Mouse (Mus musculus) cortical plate, adult 2 months (tissue): ENCODE data around the gene Tbc1d30. TPM values are rescaled to one million over a fixed set of nuclear protein-coding genes. Genes with fewer than 3 reads are reported as not detected.

Source experiments
- H3K27ac ChIP-seq: fragments of 200-500 bp; 2 replicates; pipeline ENCODE4 v1.5.1; 2012; ENCODE audit warnings: low read length, control low read depth, inconsistent platforms; ENCODE audit not compliant: insufficient read depth
- H3K4me1 ChIP-seq: fragments of 200-500 bp; 2 replicates; pipeline ENCODE4 v1.6.1; 2011; ENCODE audit warnings: low read length; ENCODE audit not compliant: control insufficient read depth, insufficient read depth
- H3K4me3 ChIP-seq: fragments of 200-500 bp; 2 replicates; pipeline ENCODE4 v1.5.1; 2011; ENCODE audit warnings: mild to moderate bottlenecking, low read length, control low read depth; ENCODE audit not compliant: insufficient read depth
- CTCF ChIP-seq: fragments of 200-500 bp; IDR thresholded peaks from 2 replicates; pipeline ENCODE4 v1.5.1; 2011; ENCODE audit warnings: mild to moderate bottlenecking, control low read depth, low read length; ENCODE audit not compliant: insufficient read depth; ENCODE audit errors: extremely low read depth
- POLR2A ChIP-seq: fragments of 200-500 bp; IDR thresholded peaks from 2 replicates; pipeline ENCODE4 v1.6.1; 2011; ENCODE audit warnings: mild to moderate bottlenecking, low read length, control low read depth; ENCODE audit not compliant: insufficient read depth; ENCODE audit errors: extremely low read depth
- polyA plus RNA-seq: library from polyadenylated mRNA; depleted of rRNA; stranded (reverse); fragments of >200 nt; gene quantifications from 2 replicates; pipeline ENCODE4 v1.2.3, GENCODE M21; 2012

The Tbc1d30 gene
- polyA plus RNA-seq, 1 experiment, result 49.1 TPM

DNA sequence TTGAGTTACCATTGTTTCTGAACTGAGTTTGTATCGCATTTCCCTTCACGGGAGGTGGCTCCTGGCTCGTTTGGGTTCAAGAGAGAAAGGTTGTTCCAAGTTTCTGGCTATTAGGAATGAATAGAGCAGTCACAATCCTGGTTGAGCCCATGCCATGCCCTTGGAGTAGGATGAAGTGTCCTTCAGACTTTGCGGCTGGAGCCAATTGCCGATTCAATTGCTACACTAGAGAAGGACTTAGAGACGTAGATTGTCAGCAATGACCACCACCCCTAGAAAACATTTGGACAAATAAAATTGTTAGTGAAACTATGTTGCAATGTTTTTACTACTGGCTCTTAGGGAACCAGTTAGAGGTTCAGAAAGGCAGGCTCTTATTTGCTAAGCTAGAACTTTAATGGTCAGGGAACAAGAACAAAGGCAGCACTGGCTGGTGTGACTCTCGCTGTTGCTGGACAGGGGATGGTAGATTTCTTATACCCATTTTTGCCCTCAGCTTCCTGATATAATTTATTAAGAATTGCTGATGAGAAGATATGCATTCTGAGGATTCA, 32.6 kb downstream of the Tbc1d30 start:
- Histone ChIP-seq H3K4me1 (no peaks in the 10 kb centered on the region), H3K27ac (no peak overlapping the region), H3K4me3 (no peak overlapping the region)
- no peak for TF ChIP-seq POLR2A
- no peak for TF ChIP-seq CTCF

DNA sequence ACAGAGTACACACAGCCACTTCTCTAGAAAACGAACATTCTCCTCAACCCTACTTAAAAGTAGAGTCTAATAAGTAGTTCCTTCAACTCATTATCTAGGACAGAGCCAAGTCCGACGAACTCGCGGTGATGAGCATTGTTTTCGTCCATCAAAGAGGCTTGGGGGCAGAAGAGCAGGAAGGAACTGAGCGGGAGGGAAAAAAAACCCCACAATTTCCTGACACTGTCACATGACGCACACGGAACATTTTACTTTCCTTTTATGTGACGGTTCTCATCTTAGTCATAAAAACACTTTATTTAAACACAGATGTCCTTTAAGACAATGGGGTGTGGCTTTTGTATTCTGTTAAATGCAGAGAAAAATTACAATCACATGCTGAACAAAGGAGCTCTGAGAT, 34.7 kb downstream of the Tbc1d30 start:
- TF ChIP-seq CTCF (no peak), POLR2A (no peak)
- no peak overlapping the region for H3K4me3 ChIP-seq
- H3K27ac ChIP-seq, result no peak overlapping the region
- H3K4me1 ChIP-seq, result no peaks in the 10 kb centered on the region

- Histone ChIP-seq H3K4me3 (no peak overlapping the region), H3K4me1 (no peaks in the 10 kb centered on the region), H3K27ac (no peak overlapping the region)
- TF ChIP-seq POLR2A (no peak), CTCF (no peak)
These were observed 35.5 kb downstream of the Tbc1d30 start for GRCm38 (mm10) chr10:121315321-121316283.

DNA sequence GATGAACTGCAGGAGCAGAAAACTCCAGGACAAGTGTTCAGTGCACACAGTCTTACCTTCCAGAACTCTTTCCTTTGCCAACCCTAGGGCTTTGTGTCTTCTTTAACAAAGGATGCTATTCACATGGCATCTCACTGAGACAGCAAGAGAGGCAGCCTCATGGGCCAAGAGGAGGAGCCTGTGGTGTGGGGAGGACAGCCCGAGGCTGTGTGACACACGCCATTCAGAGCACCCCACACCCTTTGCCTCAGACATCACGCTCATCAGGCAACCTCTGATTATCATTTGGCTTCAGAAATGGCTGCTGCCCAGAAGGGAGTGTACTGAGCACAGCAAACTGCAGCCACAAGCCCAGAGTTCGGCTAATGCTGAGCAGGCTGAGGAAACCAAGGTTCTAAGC, 36.9 kb downstream of the Tbc1d30 start:
- no peak for TF ChIP-seq CTCF
- no peak for TF ChIP-seq POLR2A
- Histone ChIP-seq H3K4me1 (no peaks in the 10 kb centered on the region), H3K4me3 (no peak overlapping the region), H3K27ac (no peak overlapping the region)

DNA sequence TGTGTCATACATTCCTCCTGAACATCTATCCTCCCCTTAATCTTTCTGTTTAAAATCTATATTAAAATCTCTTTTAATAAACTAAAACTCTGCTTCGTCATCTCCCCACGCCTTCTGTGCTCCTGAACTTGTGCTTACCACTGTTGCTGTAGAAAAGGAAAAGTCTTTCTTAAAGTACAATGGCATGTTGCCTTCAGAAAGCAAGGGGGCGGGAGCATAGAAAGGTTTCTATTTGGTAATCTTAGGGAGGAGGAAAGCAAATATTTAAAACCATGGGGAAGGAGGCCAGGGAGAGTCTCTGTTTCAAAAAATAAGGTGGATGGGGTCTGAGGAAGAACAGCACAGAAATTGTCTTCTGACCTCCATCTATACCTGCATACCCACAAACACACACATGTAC, 38.0 kb downstream of the Tbc1d30 start:
- TF ChIP-seq POLR2A, result no peak
- Histone ChIP-seq H3K4me1 (no peaks in the 10 kb centered on the region), H3K4me3 (no peak overlapping the region), H3K27ac (no peak overlapping the region)

- H3K4me3 ChIP-seq, result peak overlapping the region; percentile 100
- H3K4me1 ChIP-seq, result peaks cover 4% of the 10 kb centered on the region; the same call in 1 of the 2 replicates
- peak overlapping the region; percentile 98 for H3K27ac ChIP-seq
- TF ChIP-seq POLR2A (peak; percentile 79), CTCF (no peak)
These were observed 40.4 kb downstream of the Tbc1d30 start for GRCm38 (mm10) chr10:121310511-121311221.

- no peak for TF ChIP-seq CTCF
- 0 out of 2 replicates have a peak, but pooled peaks have one; percentile 20 for TF ChIP-seq POLR2A
- Histone ChIP-seq H3K27ac (peak overlapping the region; percentile 98), H3K4me1 (peaks cover 4% of the 10 kb centered on the region; the same call in 1 of the 2 replicates), H3K4me3 (peak overlapping the region; percentile 100)
These were observed 41.1 kb downstream of the Tbc1d30 start for GRCm38 (mm10) chr10:121309801-121310510.

- Histone ChIP-seq H3K4me1 (peaks cover 4% of the 10 kb centered on the region; the same call in 1 of the 2 replicates), H3K4me3 (peak overlapping the region; percentile 100), H3K27ac (no peak overlapping the region)
- no peak for TF ChIP-seq POLR2A
- TF ChIP-seq CTCF, result no peak
These were observed 41.9 kb downstream of the Tbc1d30 start for GRCm38 (mm10) chr10:121309123-121309655.

GRCm38 (mm10) chr10:121305441-121305840, 45.6 kb downstream of the Tbc1d30 start:
- H3K27ac ChIP-seq, result no peak overlapping the region
- TF ChIP-seq POLR2A (no peak), CTCF (peak; percentile 21; the same call in 1 of the 2 replicates)
- peaks cover 4% of the 10 kb centered on the region for H3K4me1 ChIP-seq
- no peak overlapping the region for H3K4me3 ChIP-seq
